Mouse (Mus musculus): ENCODE measurements around the gene 1700020N01Rik.

1700020N01Rik gene

GRCm38 (mm10) chr10:21600931-21601330 lies 8.0 kb downstream of the 1700020N01Rik start:
- peak in 1 of 2 experiments; percentile 39 for DNase-seq (ENCODE audit: low read depth in 1 of 2, low spot score in 2 of 2)

- DNase-seq (ENCODE audit: low read depth in 1 of 2, low spot score in 2 of 2): no peak
Observed at GRCm38 (mm10) chr10:21604476-21604875, 11.5 kb downstream of the 1700020N01Rik start.

- DNase-seq (ENCODE audit: low read depth in 1 of 2, low spot score in 2 of 2): peak; percentile 52 to 69
Observed at GRCm38 (mm10) chr10:21605011-21605571, 12.1 kb downstream of the 1700020N01Rik start.

- no peak for DNase-seq (ENCODE audit: low read depth in 1 of 2, low spot score in 2 of 2)
Observed at GRCm38 (mm10) chr10:21605601-21606000, 12.7 kb downstream of the 1700020N01Rik start.

- no peak for DNase-seq (ENCODE audit: low read depth in 1 of 2, low spot score in 2 of 2)
Observed at GRCm38 (mm10) chr10:21606931-21607330, 14.0 kb downstream of the 1700020N01Rik start.

- peak; percentile 42 to 44 for DNase-seq (ENCODE audit: low read depth in 1 of 2, low spot score in 2 of 2)
Observed at GRCm38 (mm10) chr10:21609583-21609982, 16.6 kb downstream of the 1700020N01Rik start.

- DNase-seq (ENCODE audit: low read depth in 1 of 2, low spot score in 2 of 2): no peak
Observed at GRCm38 (mm10) chr10:21613021-21613860, 20.3 kb downstream of the 1700020N01Rik start.

- DNase-seq (ENCODE audit: low read depth in 1 of 2, low spot score in 2 of 2): no peak
Observed at GRCm38 (mm10) chr10:21614520-21614919, 21.6 kb downstream of the 1700020N01Rik start.

GRCm38 (mm10) chr10:21618745-21619508 lies 26.0 kb downstream of the 1700020N01Rik start:
- no peak for DNase-seq (ENCODE audit: low read depth in 1 of 2, low spot score in 2 of 2)

- no peak for DNase-seq (ENCODE audit: low read depth in 1 of 2, low spot score in 2 of 2)
Observed at GRCm38 (mm10) chr10:21622065-21622464, 29.1 kb downstream of the 1700020N01Rik start.

GRCm38 (mm10) chr10:21628555-21628954 lies 35.6 kb downstream of the 1700020N01Rik start:
- DNase-seq (ENCODE audit: low read depth in 1 of 2, low spot score in 2 of 2): no peak

- DNase-seq (ENCODE audit: low read depth in 1 of 2, low spot score in 2 of 2): no peak
Observed at GRCm38 (mm10) chr10:21629031-21629740, 36.2 kb downstream of the 1700020N01Rik start.

- no peak for DNase-seq (ENCODE audit: low read depth in 1 of 2, low spot score in 2 of 2)
Observed at GRCm38 (mm10) chr10:21631481-21631880, 38.5 kb downstream of the 1700020N01Rik start.

- DNase-seq (ENCODE audit: low read depth in 1 of 2, low spot score in 2 of 2): no peak
Observed at GRCm38 (mm10) chr10:21632687-21633086, 39.7 kb downstream of the 1700020N01Rik start.

GRCm38 (mm10) chr10:21635988-21636710 lies 43.2 kb downstream of the 1700020N01Rik start:
- DNase-seq (ENCODE audit: low read depth in 1 of 2, low spot score in 2 of 2): no peak

GRCm38 (mm10) chr10:21636711-21637081 lies 43.8 kb downstream of the 1700020N01Rik start:
- DNase-seq (ENCODE audit: low read depth in 1 of 2, low spot score in 2 of 2): no peak

- no peak for DNase-seq (ENCODE audit: low read depth in 1 of 2, low spot score in 2 of 2)
Observed at GRCm38 (mm10) chr10:21651388-21651787, 58.4 kb downstream of the 1700020N01Rik start.

- no peak for DNase-seq (ENCODE audit: low read depth in 1 of 2, low spot score in 2 of 2)
Observed at GRCm38 (mm10) chr10:21652426-21653345, 59.7 kb downstream of the 1700020N01Rik start.

GRCm38 (mm10) chr10:21653469-21653868 lies 60.5 kb downstream of the 1700020N01Rik start:
- no peak for DNase-seq (ENCODE audit: low read depth in 1 of 2, low spot score in 2 of 2)

All from monocyte, adult 2 months (primary cell).